Mouse (Mus musculus) CH12.LX (cell line): Measurements from ENCODE around the gene Med24. TPM values are rescaled to one million over a fixed set of nuclear protein-coding genes. Genes with fewer than 3 reads are reported as not detected.

Experiments used
- DNase-seq: peaks from one replicate; pipeline ENCODE4 v3.0.0-alpha.2; 2013; ENCODE audit errors: extremely low read depth
- H3K27ac ChIP-seq: 2 replicates; pipeline ENCODE4 v1.5.1; 2012; ENCODE audit warnings: low read depth, mild to moderate bottlenecking, control low read depth, moderate library complexity; ENCODE audit not compliant: insufficient read depth
- H3K27me3 ChIP-seq: replicated peaks from 2 replicates; pipeline ENCODE3; 2012; ENCODE audit warnings: inconsistent platforms
- H3K36me3 ChIP-seq, 2 experiments: replicated peaks in 1 of 2; 2 replicates each; pipeline versions ENCODE3 to v1.6.1; 2012; ENCODE audit warnings: inconsistent platforms in 1 of 2, low read length in 1 of 2, mild to moderate bottlenecking in 1 of 2, mixed read lengths in 1 of 2, moderate library complexity in 1 of 2; ENCODE audit not compliant: control insufficient read depth in 1 of 2, insufficient read depth in 1 of 2
- H3K4me1 ChIP-seq, 2 experiments: 2 replicates each; pipeline ENCODE4 v1.6.1; 2012; ENCODE audit warnings: inconsistent platforms in 1 of 2, moderate library complexity in 1 of 2; ENCODE audit not compliant: insufficient read depth in 2 of 2, control insufficient read depth in 1 of 2
- H3K4me2 ChIP-seq: 2 replicates; pipeline ENCODE4 v1.6.1; 2012; ENCODE audit warnings: low read depth, mild to moderate bottlenecking, control low read depth; ENCODE audit not compliant: poor library complexity, insufficient read depth, severe bottlenecking
- H3K4me3 ChIP-seq, 3 experiments: fragments of 150-350 bp in 1 of 3; sonication (generic) in 1 of 3; replicated peaks in 1 of 3; 2 replicates each; pipeline versions ENCODE3 to v1.5.1; 2011 to 2012; ENCODE audit warnings: low read depth in 2 of 3, low read length in 2 of 3, mild to moderate bottlenecking in 2 of 3, moderate library complexity in 2 of 3, control low read depth in 1 of 3, improper control_type of control experiment in 1 of 3, inconsistent platforms in 1 of 3, mixed read lengths in 1 of 3; ENCODE audit not compliant: poor library complexity in 1 of 3
- H3K79me2 ChIP-seq: replicated peaks from 2 replicates; pipeline ENCODE4 v1.6.1; 2012; ENCODE audit warnings: mild to moderate bottlenecking, moderate library complexity; ENCODE audit not compliant: control insufficient read depth, poor library complexity, insufficient read depth, severe bottlenecking; ENCODE audit errors: extremely low read depth
- H3K9ac ChIP-seq: 2 replicates; pipeline ENCODE4 v1.6.1; 2012; ENCODE audit warnings: low read depth, mild to moderate bottlenecking, control low read depth, moderate library complexity; ENCODE audit not compliant: insufficient read depth
- H3K9me3 ChIP-seq: replicated peaks from 2 replicates; pipeline ENCODE3; 2012; ENCODE audit warnings: low read length, inconsistent platforms, mixed read lengths
- BHLHE40 ChIP-seq: IDR thresholded peaks from 2 replicates; pipeline ENCODE4 v1.6.1; 2011; ENCODE audit warnings: mild to moderate bottlenecking, low read depth, low read length, improper control_type of control experiment
- ELF1 ChIP-seq: IDR thresholded peaks from 2 replicates; pipeline ENCODE4 v1.6.1; 2014; ENCODE audit warnings: low read depth, mild to moderate bottlenecking, inconsistent platforms, low read length, improper control_type of control experiment
- EP300 ChIP-seq: IDR thresholded peaks from 2 replicates; pipeline ENCODE4 v1.6.1; 2011; ENCODE audit warnings: low read length, improper control_type of control experiment
- GABPA ChIP-seq: IDR thresholded peaks from 2 replicates; pipeline ENCODE4 v1.6.1; 2012; ENCODE audit warnings: low read depth, low read length, improper control_type of control experiment, inconsistent platforms; ENCODE audit not compliant: insufficient replicate concordance
- IRF4 ChIP-seq: IDR thresholded peaks from 2 replicates; pipeline ENCODE4 v1.6.1; 2014; ENCODE audit warnings: low read depth, mild to moderate bottlenecking, inconsistent platforms, low read length, improper control_type of control experiment
- MAZ ChIP-seq: IDR thresholded peaks from 2 replicates; pipeline ENCODE4 v1.6.1; 2012; ENCODE audit warnings: low read depth, mild to moderate bottlenecking, inconsistent platforms, low read length, improper control_type of control experiment, moderate library complexity
- NELFE ChIP-seq: IDR thresholded peaks from 2 replicates; pipeline ENCODE4 v1.6.1; 2011; ENCODE audit warnings: low read depth, low read length, improper control_type of control experiment
- PAX5 ChIP-seq: IDR thresholded peaks from 2 replicates; pipeline ENCODE4 v1.6.1; 2012; ENCODE audit warnings: low read length, inconsistent platforms, mixed read lengths
- SIN3A ChIP-seq: IDR thresholded peaks from 2 replicates; pipeline ENCODE4 v1.6.1; 2012; ENCODE audit warnings: low read length, improper control_type of control experiment, inconsistent platforms
- TCF12 ChIP-seq: IDR thresholded peaks from 2 replicates; pipeline ENCODE4 v1.6.1; 2014; ENCODE audit warnings: low read depth, mild to moderate bottlenecking, inconsistent platforms, low read length, improper control_type of control experiment
- UBTF ChIP-seq: IDR thresholded peaks from 2 replicates; pipeline ENCODE4 v1.6.1; 2012; ENCODE audit warnings: low read depth, mild to moderate bottlenecking, inconsistent platforms, low read length, improper control_type of control experiment, moderate library complexity
- USF2 ChIP-seq: conservative IDR thresholded peaks from 2 replicates; pipeline ENCODE4 v1.6.1; 2011; ENCODE audit warnings: low read depth, low read length, improper control_type of control experiment
- ZC3H11A ChIP-seq: IDR thresholded peaks from 2 replicates; pipeline ENCODE4 v1.6.1; 2012; ENCODE audit warnings: low read depth, mild to moderate bottlenecking, inconsistent platforms, low read length, improper control_type of control experiment
- ZKSCAN1 ChIP-seq: IDR thresholded peaks from 2 replicates; pipeline ENCODE4 v1.6.1; 2012; ENCODE audit warnings: low read depth, inconsistent platforms, low read length, improper control_type of control experiment, borderline replicate concordance
- ZMIZ1 ChIP-seq: IDR thresholded peaks from 2 replicates; pipeline ENCODE4 v1.6.1; 2012; ENCODE audit warnings: low read depth, mild to moderate bottlenecking, inconsistent platforms, low read length, improper control_type of control experiment
- dilution Hi-C: fragments of 300-500 bp; cut with MboI; formaldehyde crosslinking; loops from 2 replicates; pipeline ENCODE4 v1.14.3; 2020; ENCODE audit warnings: low sequenced_read_pairs; ENCODE audit not compliant: extremely low pct_unique_long_range_greater_than_20kb, extremely low pct_ligation_motif_present
- in situ Hi-C: fragments of 300-500 bp; cut with MboI; formaldehyde crosslinking; loops from 3 replicates; pipeline ENCODE4 v1.14.3; 2019; ENCODE audit warnings: low sequenced_read_pairs, low pct_ligation_motif_present, low pct_unique_long_range_greater_than_20kb, mixed read lengths
- polyA plus RNA-seq: library from polyadenylated mRNA; unstranded; fragments of >175 nt; gene quantifications from 2 replicates; pipeline ENCODE4 v1.2.1, GENCODE M21; 2012; ENCODE audit warnings: low read depth; ENCODE audit not compliant: insufficient read length
- total RNA-seq, 2 experiments: library from RNA; depleted of rRNA; stranded (reverse); fragments of 300-350 nt in 1 of 2; fragments of >200 nt in 1 of 2; gene quantifications; 2 replicates each; pipeline ENCODE4 v1.2.3; 2012 to 2014

Gene Med24
- total and polyA plus RNA-seq, 3 experiments, result 30.9 to 78.8 (median 48.6) TPM

GRCm38 (mm10) chr11:98765421-98766309 lies 36.4 kb upstream of the Med24 start:
- H3K27me3 ChIP-seq, result no peaks in the 10 kb centered on the region
- H3K9ac ChIP-seq, result no peak overlapping the region
- no peak for DNase-seq
- H3K4me1 ChIP-seq, result peaks cover 16 to 32% of the 10 kb centered on the region in 2 experiments
- no peaks in the 10 kb centered on the region for H3K9me3 ChIP-seq
- no peak overlapping the region for H3K4me2 ChIP-seq
- in situ Hi-C loops (no loop called here), dilution Hi-C loops (no loop called here)
- no peak for TF ChIP-seq UBTF
- TF ChIP-seq NELFE, result no peak
- no peak for TF ChIP-seq ELF1
- no peak for TF ChIP-seq IRF4
- no peak for TF ChIP-seq BHLHE40
- TF ChIP-seq GABPA, result no peak
- no peak for TF ChIP-seq TCF12
- TF ChIP-seq USF2, result no peak
- TF ChIP-seq SIN3A, result no peak
- TF ChIP-seq EP300, result no peak
- TF ChIP-seq PAX5, result no peak
- peaks cover 0 to 16% of the 10 kb centered on the region in 2 experiments for H3K36me3 ChIP-seq
- H3K79me2 ChIP-seq, result no peaks in the 10 kb centered on the region
- H3K4me3 ChIP-seq, result no peak overlapping the region
- H3K27ac ChIP-seq, result no peak overlapping the region

GRCm38 (mm10) chr11:98764746-98765145 lies 35.5 kb upstream of the Med24 start:
- peaks cover 8 to 32% of the 10 kb centered on the region in 2 experiments for H3K4me1 ChIP-seq
- no peak for TF ChIP-seq ZKSCAN1
- TF ChIP-seq MAZ, result no peak
- no peak for TF ChIP-seq ZC3H11A
- no peak for TF ChIP-seq BHLHE40
- no peak for TF ChIP-seq PAX5
- no peak for TF ChIP-seq ZMIZ1
- TF ChIP-seq, all 38 proteins: peak for 0
- dilution Hi-C loops (no loop called here), in situ Hi-C loops (no loop called here)
- Histone ChIP-seq H3K4me3 (no peak overlapping the region), H3K36me3 (peaks cover 0 to 10% of the 10 kb centered on the region in 2 experiments), H3K9me3 (no peaks in the 10 kb centered on the region), H3K27ac (no peak overlapping the region), H3K79me2 (no peaks in the 10 kb centered on the region), H3K9ac (no peak overlapping the region), H3K27me3 (no peaks in the 10 kb centered on the region), H3K4me2 (no peak overlapping the region)
- no peak for DNase-seq
